Mouse (Mus musculus): ENCODE results near the gene Ccdc130. TPM values are rescaled to one million over a fixed set of nuclear protein-coding genes. Genes with fewer than 3 reads are reported as not detected.
A peak's percentile ranks its signal among the peaks of the same experiment; 100 is the strongest.

Ccdc130 gene
- polyA plus RNA-seq, 1 experiment from 2014 or later = 21.6 TPM

DNA sequence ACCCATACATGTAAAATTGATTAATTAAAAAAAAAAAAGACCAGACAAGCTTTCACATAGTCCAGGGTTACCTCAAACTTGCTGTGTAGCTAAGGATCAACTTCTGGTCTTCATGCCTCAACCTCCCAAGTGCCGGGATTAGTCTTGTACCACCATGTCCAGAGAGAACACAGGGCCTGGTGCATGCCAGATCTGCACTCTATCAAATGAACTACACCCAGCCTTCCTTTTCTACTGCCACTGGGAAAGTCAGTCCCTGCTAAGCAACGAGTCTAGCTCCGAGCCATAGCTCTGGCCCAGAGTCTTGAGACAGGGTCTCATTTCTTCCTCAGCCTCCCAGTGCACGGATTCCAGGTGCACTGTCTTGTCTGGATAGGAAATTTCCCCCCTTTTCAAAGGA is 56.9 kb downstream of the Ccdc130 start:
- Histone ChIP-seq H3K27ac (replicated peaks; ENCODE audit: low read depth, low read length) (no peak overlapping the region), H3K27me3 (ENCODE audit: control insufficient read depth, insufficient read depth, low read length) (no peaks in the 10 kb centered on the region), H3K4me3 (ENCODE audit: low read depth, low read length) (no peak overlapping the region), H3K4me2 (ENCODE audit: low read depth, severe bottlenecking) (no peak overlapping the region), H3K4me1 (ENCODE audit: control insufficient read depth, insufficient read depth, low read length) (0 out of 2 replicates have a peak, but pooled peaks cover 2% of the 10 kb centered on the region), H3K9me3 (ENCODE audit: control insufficient read depth, low read length) (no peaks in the 10 kb centered on the region), H3K9ac (ENCODE audit: low read length) (no peak overlapping the region), H3K36me3 (ENCODE audit: control insufficient read depth, insufficient read depth, low read length) (peaks cover 26% of the 10 kb centered on the region)
- 86% methylated on average over 4 of the region's 4 CpGs for WGBS
- ATAC-seq (ENCODE audit: insufficient number of reproducible peaks, low FRiP score, low TSS enrichment, low read depth) (no peak), DNase-seq (ENCODE audit: low spot score) (no peak)

DNA sequence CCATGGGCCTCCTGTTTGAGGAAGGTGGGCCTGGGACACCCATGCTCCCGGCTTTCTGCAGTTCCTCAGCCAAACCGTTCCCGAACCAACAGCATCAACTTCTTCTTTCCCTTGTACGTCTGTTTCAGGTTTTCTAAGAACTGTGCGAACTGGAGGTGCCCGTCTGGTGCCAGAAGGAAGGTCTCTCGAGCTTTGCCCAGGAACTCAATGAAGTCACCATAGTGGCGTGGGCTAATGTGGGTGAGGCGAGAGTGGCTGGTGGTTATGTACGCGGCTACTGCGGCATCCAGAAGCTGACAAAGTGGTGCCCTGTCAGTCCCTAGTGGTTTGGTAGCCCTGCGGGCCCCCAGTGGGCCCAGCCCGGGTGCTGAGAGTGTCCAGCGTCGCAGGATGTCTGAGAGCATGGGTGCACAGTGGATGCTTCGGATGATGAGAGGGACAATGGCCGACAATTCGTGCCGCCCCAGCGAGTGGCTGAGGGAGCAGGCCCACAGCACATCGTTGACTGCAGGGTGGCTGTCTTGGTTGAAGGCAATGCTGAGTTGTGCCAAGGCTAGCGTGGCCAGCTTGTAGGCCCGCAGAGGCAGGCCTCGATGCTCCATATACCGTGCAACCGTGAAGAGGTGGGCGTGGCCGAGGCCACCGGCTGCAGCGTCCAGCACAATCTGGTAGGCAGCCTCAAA is 58.2 kb downstream of the Ccdc130 start:
- 94% methylated on average over 31 of the region's 31 CpGs for WGBS
- H3K27ac ChIP-seq (replicated peaks; ENCODE audit: low read depth, low read length) = no peak overlapping the region

GRCm38 (mm10) chr8:84211202-84211601 is 59.0 kb downstream of the Ccdc130 start:
- H3K4me2 ChIP-seq (ENCODE audit: low read depth, severe bottlenecking) = no peak overlapping the region
- WGBS = 86% methylated on average over 3 of the region's 3 CpGs
- H3K36me3 ChIP-seq (ENCODE audit: control insufficient read depth, insufficient read depth, low read length) = peaks cover 20% of the 10 kb centered on the region
- ATAC-seq (ENCODE audit: insufficient number of reproducible peaks, low FRiP score, low TSS enrichment, low read depth) (no peak), DNase-seq (ENCODE audit: low spot score) (no peak)
- H3K4me1 ChIP-seq (ENCODE audit: control insufficient read depth, insufficient read depth, low read length) = 0 out of 2 replicates have a peak, but pooled peaks cover 2% of the 10 kb centered on the region
- H3K27ac ChIP-seq (replicated peaks; ENCODE audit: low read depth, low read length) = no peak overlapping the region
- no peaks in the 10 kb centered on the region for H3K27me3 ChIP-seq (ENCODE audit: control insufficient read depth, insufficient read depth, low read length)
- H3K4me3 ChIP-seq (ENCODE audit: low read depth, low read length) = no peak overlapping the region
- no peak overlapping the region for H3K9ac ChIP-seq (ENCODE audit: low read length)
- H3K9me3 ChIP-seq (ENCODE audit: control insufficient read depth, low read length) = no peaks in the 10 kb centered on the region

More for the DNA sequence above, 58.2 kb downstream of the Ccdc130 start:
- H3K4me3 ChIP-seq (ENCODE audit: low read depth, low read length) = no peak overlapping the region
- ATAC-seq (ENCODE audit: insufficient number of reproducible peaks, low FRiP score, low TSS enrichment, low read depth) (no peak), DNase-seq (ENCODE audit: low spot score) (no peak)
- no peaks in the 10 kb centered on the region for H3K9me3 ChIP-seq (ENCODE audit: control insufficient read depth, low read length)
- H3K4me2 ChIP-seq (ENCODE audit: low read depth, severe bottlenecking) = no peak overlapping the region
- peaks cover 20% of the 10 kb centered on the region for H3K36me3 ChIP-seq (ENCODE audit: control insufficient read depth, insufficient read depth, low read length)
- H3K9ac ChIP-seq (ENCODE audit: low read length) = no peak overlapping the region; the same call in 1 of the 2 replicates
- H3K27me3 ChIP-seq (ENCODE audit: control insufficient read depth, insufficient read depth, low read length) = no peaks in the 10 kb centered on the region
- 0 out of 2 replicates have a peak, but pooled peaks cover 2% of the 10 kb centered on the region for H3K4me1 ChIP-seq (ENCODE audit: control insufficient read depth, insufficient read depth, low read length)

- 0 out of 2 replicates have a peak, but pooled peaks have one; percentile 59 for ATAC-seq (ENCODE audit: insufficient number of reproducible peaks, low FRiP score, low TSS enrichment, low read depth)
- Histone ChIP-seq H3K36me3 (ENCODE audit: control insufficient read depth, insufficient read depth, low read length) (peaks cover 18% of the 10 kb centered on the region), H3K9me3 (ENCODE audit: control insufficient read depth, low read length) (no peaks in the 10 kb centered on the region), H3K27ac (replicated peaks; ENCODE audit: low read depth, low read length) (no peak overlapping the region), H3K4me3 (ENCODE audit: low read depth, low read length) (no peak overlapping the region), H3K9ac (ENCODE audit: low read length) (no peak overlapping the region), H3K4me1 (ENCODE audit: control insufficient read depth, insufficient read depth, low read length) (0 out of 2 replicates have a peak, but pooled peaks cover 2% of the 10 kb centered on the region), H3K27me3 (ENCODE audit: control insufficient read depth, insufficient read depth, low read length) (no peaks in the 10 kb centered on the region), H3K4me2 (ENCODE audit: low read depth, severe bottlenecking) (no peak overlapping the region)
- DNase-seq (ENCODE audit: low spot score) = peak; percentile 90
- 63% methylated on average over 34 of the region's 34 CpGs for WGBS
These were observed 59.9 kb downstream of the Ccdc130 start for GRCm38 (mm10) chr8:84210167-84210791.

- Histone ChIP-seq H3K36me3 (ENCODE audit: control insufficient read depth, insufficient read depth, low read length) (peaks cover 12% of the 10 kb centered on the region), H3K27me3 (ENCODE audit: control insufficient read depth, insufficient read depth, low read length) (no peaks in the 10 kb centered on the region), H3K4me1 (ENCODE audit: control insufficient read depth, insufficient read depth, low read length) (peaks cover 8% of the 10 kb centered on the region), H3K9ac (ENCODE audit: low read length) (no peak overlapping the region), H3K4me3 (ENCODE audit: low read depth, low read length) (no peak overlapping the region), H3K4me2 (ENCODE audit: low read depth, severe bottlenecking) (no peak overlapping the region), H3K27ac (replicated peaks; ENCODE audit: low read depth, low read length) (no peak overlapping the region), H3K9me3 (ENCODE audit: control insufficient read depth, low read length) (no peaks in the 10 kb centered on the region)
- ATAC-seq (ENCODE audit: insufficient number of reproducible peaks, low FRiP score, low TSS enrichment, low read depth) (no peak), DNase-seq (ENCODE audit: low spot score) (no peak)
- WGBS = 73% methylated on average over 17 of the region's 17 CpGs
These were observed 61.5 kb downstream of the Ccdc130 start for GRCm38 (mm10) chr8:84208381-84209380.

- H3K27ac ChIP-seq (replicated peaks; ENCODE audit: low read depth, low read length) = no peak overlapping the region
- 58% methylated on average over 7 of the region's 7 CpGs for WGBS
These were observed 62.4 kb downstream of the Ccdc130 start for GRCm38 (mm10) chr8:84207811-84208210.

More at GRCm38 (mm10) chr8:84207811-84208210, 62.4 kb downstream of the Ccdc130 start:
- Histone ChIP-seq H3K36me3 (ENCODE audit: control insufficient read depth, insufficient read depth, low read length) (peaks cover 9% of the 10 kb centered on the region), H3K27me3 (ENCODE audit: control insufficient read depth, insufficient read depth, low read length) (no peaks in the 10 kb centered on the region), H3K4me2 (ENCODE audit: low read depth, severe bottlenecking) (no peak overlapping the region), H3K9me3 (ENCODE audit: control insufficient read depth, low read length) (no peaks in the 10 kb centered on the region), H3K9ac (ENCODE audit: low read length) (no peak overlapping the region), H3K4me1 (ENCODE audit: control insufficient read depth, insufficient read depth, low read length) (peaks cover 15% of the 10 kb centered on the region), H3K4me3 (ENCODE audit: low read depth, low read length) (no peak overlapping the region)
- no peak for ATAC-seq (ENCODE audit: insufficient number of reproducible peaks, low FRiP score, low TSS enrichment, low read depth)
- DNase-seq (ENCODE audit: low spot score) = no peak

Data from limb, embryonic 11.5 days (tissue).